Mouse (Mus musculus) forelimb bud, embryonic 11.5 days (tissue): ENCODE data around the gene Pttg1ip.

Experiments
- DNase-seq: peaks from one replicate; pipeline ENCODE4 v3.0.0-alpha.2; 2012; ENCODE audit warnings: low read depth, low spot score

Gene Pttg1ip

DNA sequence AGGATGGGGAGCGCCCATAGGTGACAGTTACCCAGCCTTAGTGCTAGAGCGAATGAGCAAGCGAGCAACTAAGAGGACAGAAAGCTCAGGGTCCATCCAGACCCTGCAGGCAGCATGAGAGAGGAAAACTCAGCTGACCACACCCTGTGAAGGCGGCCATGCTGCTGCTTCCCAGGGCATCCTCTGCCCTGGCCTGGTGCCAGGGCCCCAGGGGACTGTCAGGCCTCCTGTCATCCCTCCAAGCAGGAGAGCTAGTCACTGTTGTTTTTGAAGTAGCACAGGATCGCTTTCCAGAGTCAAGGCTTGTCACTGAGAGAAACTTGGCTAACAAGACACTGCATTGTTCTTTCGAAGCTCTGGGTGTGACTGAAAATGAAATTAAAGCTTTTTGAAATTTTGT is 57.4 kb downstream of the Pttg1ip start:
- no peak for DNase-seq

DNA sequence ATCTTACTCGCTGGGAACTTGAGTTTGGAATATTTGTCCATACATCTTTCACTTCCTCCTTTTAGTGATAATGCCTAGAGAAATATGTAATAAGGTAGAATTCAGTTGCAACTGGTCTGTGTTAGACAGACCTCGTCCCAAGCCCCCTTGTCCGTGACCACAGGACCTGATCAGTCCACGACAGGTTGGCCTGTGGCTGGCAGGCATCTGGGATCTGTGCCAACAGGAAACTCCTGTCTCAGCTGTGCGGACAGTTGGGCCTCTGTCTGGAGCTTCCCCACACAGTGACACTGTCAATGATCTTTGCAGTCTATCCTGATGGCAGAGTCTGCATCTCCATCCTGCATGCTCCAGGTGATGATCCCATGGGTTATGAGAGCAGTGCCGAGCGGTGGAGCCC is 61.6 kb downstream of the Pttg1ip start:
- no peak for DNase-seq

DNA sequence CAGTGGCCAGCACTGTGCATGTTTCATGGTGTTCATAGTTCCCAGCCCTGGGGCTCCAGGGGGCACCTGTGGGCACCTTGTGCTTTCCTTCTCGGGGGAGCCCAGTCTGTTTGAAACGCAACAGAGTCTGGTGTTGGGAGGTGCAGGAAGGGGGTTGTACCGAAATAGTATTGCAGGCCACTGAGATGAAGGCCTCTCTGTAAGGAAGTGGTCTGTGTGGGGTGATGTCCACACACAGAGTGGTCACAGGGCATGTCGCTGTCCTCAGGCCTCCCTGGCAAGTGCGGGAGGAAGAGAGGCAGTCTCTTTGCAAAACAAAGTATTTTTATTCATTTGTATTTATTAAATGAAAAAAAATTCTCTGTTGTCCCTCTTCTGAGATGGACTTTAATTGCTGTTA is 64.1 kb downstream of the Pttg1ip start:
- DNase-seq: no peak

DNA sequence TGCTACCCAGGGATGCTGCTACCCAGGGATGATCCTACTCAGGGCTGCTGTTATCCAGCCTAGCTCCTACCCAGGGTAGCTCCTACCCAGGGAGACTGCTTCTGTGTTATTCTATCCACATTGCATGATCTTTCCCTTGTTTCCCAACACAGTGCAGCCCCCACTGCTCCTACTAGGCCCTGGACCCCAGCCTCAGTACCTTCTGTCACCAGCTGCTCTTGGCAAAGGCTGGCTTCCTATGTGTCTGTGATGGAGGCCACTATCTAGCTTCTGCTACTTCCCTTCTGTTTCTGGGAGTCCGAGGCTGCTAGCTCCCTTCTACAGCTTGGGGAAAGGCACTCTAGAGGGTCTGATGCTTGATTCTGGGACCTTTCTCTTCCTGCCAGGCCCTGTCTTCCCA is 65.9 kb downstream of the Pttg1ip start:
- no peak for DNase-seq

DNA sequence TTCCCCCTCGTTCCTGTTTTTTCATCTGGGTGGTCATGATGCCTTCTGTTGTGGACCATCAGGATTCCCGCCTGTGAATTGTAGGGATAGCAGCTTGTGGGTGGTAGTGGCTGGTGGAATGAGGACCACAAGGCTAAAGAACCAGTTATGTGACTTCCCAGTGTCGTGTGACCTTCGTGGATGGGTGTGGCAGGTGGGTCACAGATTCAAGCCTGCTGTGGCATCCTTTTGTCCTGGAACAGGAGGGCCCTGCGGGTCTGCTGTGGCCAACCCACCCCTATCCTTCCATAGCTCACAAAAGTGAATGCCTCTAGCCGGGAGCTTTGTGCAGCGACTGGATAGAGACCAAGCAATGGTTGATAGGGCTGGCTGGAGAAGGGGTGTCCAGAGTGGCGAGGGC is 66.4 kb downstream of the Pttg1ip start:
- DNase-seq: no peak
